Mouse (Mus musculus) left cerebral cortex, postnatal 36 days (tissue): Measurements from ENCODE around the gene Fat4. TPM values are rescaled to one million over a fixed set of nuclear protein-coding genes. Genes with fewer than 3 reads are reported as not detected.

ENCODE experiments used
- DNase-seq, 2 experiments: peaks; one replicate each; pipeline ENCODE4 v3.0.0; 2021 to 2022; ENCODE audit warnings: low spot score in 2 of 2, mixed read lengths in 1 of 2
- intact Hi-C: fragments of 180-260 bp; cut with DNase I; formaldehyde crosslinking; loops from one replicate; pipeline ENCODE4 v1.15.1; 2025
- total RNA-seq, 2 experiments: library from RNA; stranded (reverse); gene quantifications; 2 replicates each; pipeline ENCODE4 v1.2.3; 2021

Fat4 gene
- 10 to 100 TPM; 10.4 to 14.1 TPM for total RNA-seq

GRCm38 (mm10) chr3:38886890-38887355 lies at the start of gene Fat4:
Gene Fat4 (plus strand): TSS chr3:38886940.
- intact Hi-C loops: loop anchor here (5.0 to 10.0 kb wide), 4 partner anchors 100 to 1635 kb away; no protein-coding TSS in a partner anchor

GRCm38 (mm10) chr3:38839438-38839837 lies 47.3 kb upstream of the Fat4 start:
- intact Hi-C loops: no loop called here
- no peak for DNase-seq

More at GRCm38 (mm10) chr3:38886890-38887355, at the start of gene Fat4:
- peak; percentile 37 to 39 for DNase-seq

- intact Hi-C loops: no loop called here
These were observed 43.7 kb upstream of the Fat4 start for GRCm38 (mm10) chr3:38843000-38843538.

GRCm38 (mm10) chr3:38846602-38847382 lies 39.9 kb upstream of the Fat4 start:
- intact Hi-C loops: loop anchor here (5.0 kb wide), 1 partner anchor 364 kb away; the partner anchor contains the start of gene Ankrd50
- DNase-seq: no peak

More at GRCm38 (mm10) chr3:38843000-38843538, 43.7 kb upstream of the Fat4 start:
- no peak for DNase-seq

GRCm38 (mm10) chr3:38849077-38849476 lies 37.7 kb upstream of the Fat4 start:
- no peak for DNase-seq
- intact Hi-C loops: loop anchor here (1.0 to 5.0 kb wide), 3 partner anchors 367 to 622 kb away; partner anchors contain the start of gene Ankrd50

- intact Hi-C loops: loop anchor here (1.0 to 5.0 kb wide), 3 partner anchors 367 to 623 kb away; partner anchors contain the start of gene Ankrd50
- no peak for DNase-seq
These were observed 37.2 kb upstream of the Fat4 start for GRCm38 (mm10) chr3:38849536-38849935.

GRCm38 (mm10) chr3:38853650-38854049 lies 33.1 kb upstream of the Fat4 start:
- no peak for DNase-seq
- intact Hi-C loops: no loop called here

- intact Hi-C loops: no loop called here
- DNase-seq: no peak
These were observed 26.1 kb upstream of the Fat4 start for GRCm38 (mm10) chr3:38860683-38861082.

GRCm38 (mm10) chr3:38871291-38871690 lies 15.4 kb upstream of the Fat4 start:
- DNase-seq: no peak
- intact Hi-C loops: no loop called here

- DNase-seq: no peak
- intact Hi-C loops: no loop called here
These were observed 10.9 kb upstream of the Fat4 start for GRCm38 (mm10) chr3:38875872-38876271.

- DNase-seq: no peak
- intact Hi-C loops: no loop called here
These were observed 10.0 kb upstream of the Fat4 start for GRCm38 (mm10) chr3:38876706-38877105.

GRCm38 (mm10) chr3:38882778-38883177 lies 4.0 kb upstream of the Fat4 start:
- intact Hi-C loops: loop anchor here (5.0 to 10.0 kb wide), 2 partner anchors 322 to 1115 kb away; no protein-coding TSS in a partner anchor
- DNase-seq: peak in 1 of 2 experiments; percentile 35

GRCm38 (mm10) chr3:38883676-38884075 lies 3.1 kb upstream of the Fat4 start:
- intact Hi-C loops: loop anchor here (2.0 to 10.0 kb wide), 5 partner anchors 321 to 1561 kb away; no protein-coding TSS in a partner anchor
- no peak for DNase-seq

GRCm38 (mm10) chr3:38884276-38884675 lies 2.5 kb upstream of the Fat4 start:
- intact Hi-C loops: loop anchor here (2.0 to 10.0 kb wide), 5 partner anchors 321 to 1561 kb away; no protein-coding TSS in a partner anchor
- DNase-seq: peak; percentile 75 to 84

- DNase-seq: peak in 1 of 2 experiments; percentile 31
These were observed 1.8 kb upstream of the Fat4 start for GRCm38 (mm10) chr3:38884919-38885418.

GRCm38 (mm10) chr3:38885481-38886001 lies 1.2 kb upstream of the Fat4 start:
- intact Hi-C loops: loop anchor here (2.0 to 10.0 kb wide), 7 partner anchors 102 to 1637 kb away; no protein-coding TSS in a partner anchor
- peak; percentile 73 to 84 for DNase-seq

More at GRCm38 (mm10) chr3:38884919-38885418, 1.8 kb upstream of the Fat4 start:
- intact Hi-C loops: loop anchor here (2.0 to 10.0 kb wide), 8 partner anchors 102 to 1637 kb away; no protein-coding TSS in a partner anchor

- peak in 1 of 2 experiments; percentile 42 for DNase-seq
These were observed 499 bp upstream of the Fat4 start for GRCm38 (mm10) chr3:38886061-38886821.

GRCm38 (mm10) chr3:38887381-38887991 lies 746 bp downstream of the Fat4 start:
- intact Hi-C loops: loop anchor here (5.0 to 10.0 kb wide), 4 partner anchors 100 to 1635 kb away; no protein-coding TSS in a partner anchor
- peak; percentile 68 to 71 for DNase-seq

More at GRCm38 (mm10) chr3:38886061-38886821, 499 bp upstream of the Fat4 start:
- intact Hi-C loops: loop anchor here (5.0 to 10.0 kb wide), 4 partner anchors 101 to 1636 kb away; no protein-coding TSS in a partner anchor
